Mouse (Mus musculus) midbrain, postnatal 0 days (tissue): ENCODE data around the gene Dok4. TPM values are rescaled to one million over a fixed set of nuclear protein-coding genes. Genes with fewer than 3 reads are reported as not detected.
A peak's percentile ranks its signal among the peaks of the same experiment; 100 is the strongest.

Source experiments
- ATAC-seq: fragments of 200-750 bp; cut with Nextera tagmentation; 2 replicates; pipeline ENCODE4 v1.8.0; 2017; ENCODE audit warnings: moderate number of reproducible peaks, mild to moderate bottlenecking, moderate TSS enrichment, moderate library complexity; ENCODE audit not compliant: low FRiP score
- DNase-seq: peaks from one replicate; pipeline ENCODE4 v3.0.0-alpha.2; 2015; ENCODE audit warnings: low spot score
- H3K27ac ChIP-seq: fragments of 300-500 bp; sonication (generic); 2 replicates; pipeline ENCODE4 v1.5.1; 2014; ENCODE audit warnings: low read depth, mild to moderate bottlenecking, low read length, mixed read lengths
- H3K27me3 ChIP-seq: fragments of 300-500 bp; sonication (generic); 2 replicates; pipeline ENCODE4 v1.6.1; 2014; ENCODE audit warnings: low read length, control low read depth, mixed read lengths; ENCODE audit not compliant: insufficient read depth
- H3K36me3 ChIP-seq: fragments of 300-500 bp; sonication (generic); 2 replicates; pipeline ENCODE4 v1.6.1; 2014; ENCODE audit warnings: low read length, control low read depth, mixed read lengths; ENCODE audit not compliant: insufficient read depth
- H3K4me1 ChIP-seq: fragments of 300-500 bp; sonication (generic); 2 replicates; pipeline ENCODE4 v1.6.1; 2014; ENCODE audit warnings: mild to moderate bottlenecking, control low read depth, antibody characterized with exemption, low read length, mixed read lengths; ENCODE audit not compliant: insufficient read depth
- H3K4me2 ChIP-seq: fragments of 300-500 bp; sonication (generic); 2 replicates; pipeline ENCODE4 v1.6.1; 2014; ENCODE audit warnings: low read depth, mild to moderate bottlenecking, low read length, mixed read lengths; ENCODE audit not compliant: poor library complexity, severe bottlenecking
- H3K4me3 ChIP-seq: fragments of 300-500 bp; sonication (generic); 2 replicates; pipeline ENCODE4 v1.5.1; 2014; ENCODE audit warnings: low read depth, mild to moderate bottlenecking, low read length, moderate library complexity
- H3K9ac ChIP-seq: fragments of 300-500 bp; sonication (generic); replicated peaks from 2 replicates; pipeline ENCODE4 v1.6.1; 2014; ENCODE audit warnings: mild to moderate bottlenecking, low read length, moderate library complexity, mixed read lengths; ENCODE audit not compliant: poor library complexity, severe bottlenecking
- H3K9me3 ChIP-seq: fragments of 300-500 bp; sonication (generic); 2 replicates; pipeline ENCODE4 v1.6.1; 2016; ENCODE audit warnings: low read length, control low read depth
- CTCF ChIP-seq: IDR thresholded peaks from 2 replicates; pipeline ENCODE4 v1.5.1; 2016; ENCODE audit warnings: antibody characterized with exemption, mild to moderate bottlenecking
- WGBS: fragments of 180-500 bp; shearing (Covaris S2); extraction: QIAGEN DNeasy Blood & Tissue Kit; methylation state at CpG from one replicate; pipeline ENCODE4 v1.1.7; 2014; 5-methylcytosine and 5-hydroxymethylcytosine counted together
- polyA plus RNA-seq: library from polyadenylated mRNA; unstranded; fragments of >200 nt; fragmentation: Nextera tagmentation; extraction: Ambion mirVana; gene quantifications from 2 replicates; pipeline ENCODE4 v1.2.1, GENCODE M21; 2015
- total RNA-seq: library from RNA; depleted of rRNA; stranded (reverse); fragments of >200 nt; gene quantifications from 2 replicates; pipeline ENCODE4 v1.2.3, GENCODE M21; 2014

Dok4 gene
- total and polyA plus RNA-seq, 2 experiments from 2014 or later: 95.0 to 155 TPM

DNA sequence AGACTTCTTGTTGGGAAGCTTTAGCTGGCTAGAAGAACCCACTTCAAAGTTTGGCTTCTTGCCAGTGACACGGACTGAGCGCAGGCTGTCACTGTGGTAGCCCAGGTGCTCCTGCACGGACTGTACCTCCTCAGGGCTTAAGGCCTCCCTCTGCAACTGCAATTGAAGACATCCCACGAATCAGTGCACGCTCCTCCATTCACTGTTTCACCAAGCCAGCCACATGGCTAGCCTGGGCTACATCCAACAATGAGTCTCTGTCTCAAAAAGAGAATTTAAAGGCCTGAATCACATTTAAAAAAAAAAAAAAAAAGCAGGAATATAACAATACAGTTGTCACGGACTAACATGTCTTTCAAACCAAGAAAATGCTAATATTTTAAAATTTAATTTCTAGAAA is 47.8 kb downstream of the Dok4 start:
- DNase-seq: no peak
- WGBS: 93% methylated on average over 6 of the region's 6 CpGs
- H3K27me3 ChIP-seq: no peaks in the 10 kb centered on the region

GRCm38 (mm10) chr8:94826210-94826609 is 49.9 kb downstream of the Dok4 start:
- no peak overlapping the region for H3K4me2 ChIP-seq
- no peak for TF ChIP-seq CTCF
- H3K36me3 ChIP-seq: peaks cover 45% of the 10 kb centered on the region
- no peaks in the 10 kb centered on the region for H3K9me3 ChIP-seq
- no peak overlapping the region for H3K27ac ChIP-seq
- H3K27me3 ChIP-seq: no peaks in the 10 kb centered on the region
- H3K4me3 ChIP-seq: no peak overlapping the region
- DNase-seq (no peak), ATAC-seq (no peak)
- H3K9ac ChIP-seq: no peak overlapping the region
- H3K4me1 ChIP-seq: no peaks in the 10 kb centered on the region
- WGBS: 97% methylated on average over 5 of the region's 5 CpGs

More for the DNA sequence above, 47.8 kb downstream of the Dok4 start:
- Histone ChIP-seq H3K4me2 (no peak overlapping the region), H3K4me1 (no peaks in the 10 kb centered on the region), H3K9me3 (no peaks in the 10 kb centered on the region), H3K4me3 (no peak overlapping the region), H3K27ac (no peak overlapping the region), H3K36me3 (peaks cover 38% of the 10 kb centered on the region), H3K9ac (no peak overlapping the region)
- no peak for TF ChIP-seq CTCF
- no peak for ATAC-seq

- TF ChIP-seq CTCF: no peak
- DNase-seq (no peak), ATAC-seq (no peak)
- H3K4me1 ChIP-seq: no peaks in the 10 kb centered on the region
- WGBS: 85% methylated on average over 6 of the region's 6 CpGs
- peaks cover 45% of the 10 kb centered on the region for H3K36me3 ChIP-seq
- no peak overlapping the region for H3K9ac ChIP-seq
- no peak overlapping the region for H3K27ac ChIP-seq
- H3K9me3 ChIP-seq: no peaks in the 10 kb centered on the region
- no peaks in the 10 kb centered on the region for H3K27me3 ChIP-seq
- no peak overlapping the region for H3K4me3 ChIP-seq
- no peak overlapping the region for H3K4me2 ChIP-seq
Measured at GRCm38 (mm10) chr8:94825170-94825569, 51.0 kb downstream of the Dok4 start.

GRCm38 (mm10) chr8:94822637-94823560 is 53.2 kb downstream of the Dok4 start:
- H3K4me2 ChIP-seq: no peak overlapping the region
- peaks cover 41% of the 10 kb centered on the region for H3K36me3 ChIP-seq
- H3K4me3 ChIP-seq: no peak overlapping the region
- H3K27ac ChIP-seq: no peak overlapping the region
- DNase-seq: peak; percentile 72
- H3K9me3 ChIP-seq: no peaks in the 10 kb centered on the region
- H3K27me3 ChIP-seq: no peaks in the 10 kb centered on the region
- no peaks in the 10 kb centered on the region for H3K4me1 ChIP-seq
- ATAC-seq: peak; percentile 59
- no peak overlapping the region for H3K9ac ChIP-seq
- TF ChIP-seq CTCF: peak; percentile 84
- WGBS: 83% methylated on average over 23 of the region's 23 CpGs

- Histone ChIP-seq H3K9me3 (no peaks in the 10 kb centered on the region), H3K27me3 (no peaks in the 10 kb centered on the region), H3K27ac (no peak overlapping the region), H3K4me2 (no peak overlapping the region), H3K36me3 (peaks cover 31% of the 10 kb centered on the region), H3K4me3 (no peak overlapping the region), H3K4me1 (no peaks in the 10 kb centered on the region), H3K9ac (no peak overlapping the region)
- 73% methylated on average over 2 of the region's 2 CpGs for WGBS
- no peak for DNase-seq
- TF ChIP-seq CTCF: no peak
- no peak for ATAC-seq
Measured at GRCm38 (mm10) chr8:94821381-94821780, 54.7 kb downstream of the Dok4 start.

DNA sequence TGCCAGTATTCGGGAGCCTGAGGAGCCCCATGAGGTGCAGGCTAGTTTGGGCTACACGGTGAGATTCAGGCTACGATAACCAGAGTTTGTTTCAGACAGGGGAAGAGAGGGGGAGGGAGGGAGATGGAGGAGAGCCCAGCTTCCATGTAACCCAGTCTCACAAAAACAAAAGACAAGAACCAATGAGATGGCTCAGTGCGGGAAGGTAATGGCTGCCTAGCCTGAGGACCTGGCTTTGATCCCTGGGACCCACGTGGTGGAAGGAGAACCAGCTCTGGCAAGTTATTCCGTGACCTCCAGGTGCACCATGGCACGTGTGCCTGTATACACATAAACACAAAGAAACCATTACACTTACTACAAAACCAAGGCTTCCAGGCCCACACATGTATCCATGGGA is 55.6 kb downstream of the Dok4 start:
- Histone ChIP-seq H3K27ac (no peak overlapping the region), H3K27me3 (no peaks in the 10 kb centered on the region), H3K4me1 (no peaks in the 10 kb centered on the region), H3K9me3 (no peaks in the 10 kb centered on the region), H3K4me3 (no peak overlapping the region), H3K9ac (no peak overlapping the region), H3K36me3 (peaks cover 27% of the 10 kb centered on the region), H3K4me2 (no peak overlapping the region)
- ATAC-seq (no peak), DNase-seq (no peak)
- 90% methylated on average over 7 of the region's 7 CpGs for WGBS
- no peak for TF ChIP-seq CTCF
